Mouse (Mus musculus) left cerebral cortex, postnatal 36 days (tissue): ENCODE results near the gene Sorbs1. TPM values are rescaled to one million over a fixed set of nuclear protein-coding genes. Genes with fewer than 3 reads are reported as not detected.

Experiments
- DNase-seq, 2 experiments: peaks; one replicate each; pipeline ENCODE4 v3.0.0; 2021 to 2022; ENCODE audit warnings: low spot score in 2 of 2, mixed read lengths in 1 of 2
- intact Hi-C: fragments of 180-260 bp; cut with DNase I; formaldehyde crosslinking; loops from one replicate; pipeline ENCODE4 v1.15.1; 2025
- total RNA-seq, 2 experiments: library from RNA; stranded (reverse); gene quantifications; 2 replicates each; pipeline ENCODE4 v1.2.3; 2021

The Sorbs1 gene
- total RNA-seq, 2 experiments from 2014 or later = 111 to 167 TPM

DNA sequence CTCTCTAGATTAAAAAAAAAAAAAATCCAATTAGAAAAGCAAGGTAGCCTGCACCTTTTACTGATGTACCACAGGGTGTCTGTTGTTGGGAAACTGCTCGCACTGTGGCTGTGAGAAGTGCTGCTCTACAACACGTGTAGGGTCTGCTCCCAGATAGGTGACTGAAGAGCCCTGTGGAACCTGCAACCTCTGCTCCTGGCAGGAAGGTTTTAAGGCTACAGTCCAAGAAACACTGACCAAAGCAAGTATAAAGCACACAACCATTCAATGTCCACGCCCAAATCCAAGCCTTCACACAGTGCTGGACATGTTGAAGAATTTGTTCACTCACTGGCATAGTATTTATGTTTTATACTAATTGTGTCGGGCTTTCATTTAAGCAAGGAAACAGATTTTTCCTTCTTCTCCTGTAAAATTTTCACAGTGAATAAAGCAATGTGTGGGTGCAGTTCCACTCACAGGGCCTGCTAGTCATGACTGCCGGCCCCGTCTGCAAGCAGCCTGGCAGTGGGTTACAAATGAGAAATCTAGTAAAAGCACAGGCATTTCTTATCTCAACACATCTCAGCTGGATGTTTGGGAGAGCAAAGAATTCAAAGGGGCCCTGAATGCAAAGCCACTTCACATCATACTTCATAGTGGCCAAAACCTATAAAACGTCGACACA is 96.3 kb downstream of the Sorbs1 start:
- DNase-seq = no peak
- intact Hi-C loops = no loop called here

DNA sequence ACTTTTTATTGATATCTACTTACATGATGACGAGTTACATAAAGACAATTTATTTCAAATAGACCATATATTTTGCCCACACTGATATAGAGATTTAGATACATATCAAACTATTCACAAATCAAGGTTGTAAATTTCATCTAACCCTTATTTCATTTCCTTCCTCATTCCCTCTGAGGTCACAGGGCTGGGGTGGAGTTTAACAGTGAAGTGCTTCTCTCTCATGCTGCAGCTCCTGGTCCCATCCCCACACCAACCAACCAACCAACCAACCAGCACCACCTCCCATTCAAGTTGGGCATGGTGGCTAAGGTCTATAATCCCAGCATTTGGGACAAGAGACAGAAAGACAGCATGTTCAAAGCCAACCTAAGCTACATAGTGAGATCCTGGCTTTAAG is 97.9 kb downstream of the Sorbs1 start:
- intact Hi-C loops = no loop called here
- no peak for DNase-seq

DNA sequence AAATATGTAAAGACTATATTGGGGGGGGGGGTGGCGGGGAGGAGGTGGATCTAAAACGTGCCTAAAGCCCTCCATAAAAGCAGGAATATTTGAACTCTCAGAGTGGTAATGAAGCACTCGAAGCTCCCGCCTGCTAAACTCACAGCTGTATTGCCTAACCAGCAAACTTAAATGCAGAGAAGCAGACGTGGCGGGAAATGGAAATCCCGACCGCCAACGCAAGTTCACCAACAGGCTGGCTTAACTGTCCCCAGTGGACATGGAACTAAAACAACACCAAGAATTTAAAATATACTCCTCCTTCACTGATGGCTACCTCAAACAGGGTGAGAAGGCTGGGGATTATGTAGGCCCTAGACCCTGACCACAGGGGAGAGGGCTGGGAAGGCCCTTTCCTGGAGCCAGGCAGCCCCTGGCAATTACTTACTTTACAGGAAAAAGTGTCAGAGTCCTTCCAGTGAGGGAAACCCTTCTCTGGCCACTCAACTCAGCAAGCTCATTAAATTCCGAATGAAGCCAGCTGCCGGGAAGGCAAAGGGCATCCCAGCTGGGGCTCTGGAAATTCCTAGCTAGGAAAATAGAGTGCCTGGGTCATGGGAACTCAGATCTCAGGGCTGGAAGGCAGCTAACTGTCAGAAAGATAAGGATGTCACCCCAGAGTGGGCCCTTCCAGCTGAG is 98.6 kb downstream of the Sorbs1 start:
- DNase-seq = no peak
- intact Hi-C loops = no loop called here

DNA sequence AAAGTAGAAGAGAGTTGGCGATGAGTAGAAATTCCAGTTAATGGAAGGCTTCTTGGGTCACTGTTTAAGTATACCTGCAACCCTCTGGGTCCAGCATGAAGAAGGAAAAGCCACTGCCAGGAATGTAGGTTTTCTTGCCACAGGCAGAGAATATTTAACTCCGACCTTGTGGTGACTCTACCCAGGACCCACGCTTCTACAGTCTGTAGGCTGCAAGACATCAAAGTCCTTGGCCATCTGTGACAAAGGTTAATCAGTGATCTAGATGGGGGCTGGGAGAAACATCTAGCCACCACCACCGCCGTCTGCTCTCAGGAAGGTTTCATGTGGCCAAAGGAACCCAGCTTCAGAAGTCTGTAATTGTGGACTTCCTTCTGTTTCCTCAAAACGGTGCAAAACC is 99.2 kb downstream of the Sorbs1 start:
- intact Hi-C loops = no loop called here
- no peak for DNase-seq

DNA sequence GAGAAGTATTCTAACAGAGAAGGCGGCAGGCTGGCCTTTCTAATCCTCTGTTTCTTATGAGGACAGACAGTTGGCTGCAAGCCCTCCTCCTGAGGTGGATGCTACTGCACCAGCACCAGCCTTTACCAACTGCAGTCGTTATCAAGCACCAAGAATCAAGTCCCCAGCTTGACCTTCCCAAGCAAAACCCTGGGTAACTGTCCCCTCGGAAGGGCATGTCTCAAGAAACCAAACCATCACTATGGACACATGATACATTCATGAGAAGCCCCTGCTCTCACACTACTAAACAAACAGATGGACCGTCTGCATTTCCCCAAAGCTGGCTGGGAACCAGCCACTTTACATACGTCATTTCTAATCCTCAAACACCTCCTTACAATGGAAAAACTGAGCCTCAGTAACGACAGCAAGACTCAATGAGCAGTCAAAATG is 102.2 kb downstream of the Sorbs1 start:
- no peak for DNase-seq
- intact Hi-C loops = no loop called here

DNA sequence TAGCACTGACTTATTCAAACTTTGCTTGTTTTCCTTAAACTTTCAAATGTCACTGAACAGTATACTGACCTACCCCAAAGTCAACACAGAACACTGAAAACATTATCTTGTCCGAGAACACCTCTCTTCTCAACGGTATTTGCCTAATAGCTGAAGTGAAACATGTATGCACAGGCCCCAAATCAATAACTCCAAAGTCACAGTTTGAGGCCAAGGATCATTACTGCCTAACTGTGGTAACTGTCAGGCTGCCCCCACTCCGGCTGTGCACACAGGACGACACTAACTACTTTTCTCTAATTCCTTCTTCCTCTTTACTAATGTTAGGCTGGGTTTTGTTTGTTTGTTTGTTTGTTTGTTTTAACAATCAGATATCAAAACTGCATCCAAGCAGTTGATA is 103.1 kb downstream of the Sorbs1 start:
- DNase-seq = no peak
- intact Hi-C loops = no loop called here

DNA sequence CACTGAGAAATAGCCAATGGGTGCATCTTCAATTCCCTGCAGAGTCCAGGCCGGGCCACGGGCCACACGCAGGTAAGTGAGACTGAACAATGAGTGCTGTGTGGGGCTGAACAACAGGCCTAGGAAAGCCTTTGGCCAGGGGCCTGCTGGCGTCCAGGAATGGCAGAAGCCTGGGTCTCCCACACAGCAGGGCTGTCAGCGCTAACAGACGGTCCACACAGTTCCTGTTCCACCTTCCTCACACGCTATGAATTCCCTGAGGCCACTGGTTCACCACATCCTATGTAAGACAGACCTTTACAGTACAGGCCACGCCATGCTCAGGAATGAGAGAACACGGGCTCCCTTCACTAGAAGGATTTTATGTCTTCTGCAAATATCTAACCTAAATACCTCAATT is 103.5 kb downstream of the Sorbs1 start:
- intact Hi-C loops = no loop called here

DNA sequence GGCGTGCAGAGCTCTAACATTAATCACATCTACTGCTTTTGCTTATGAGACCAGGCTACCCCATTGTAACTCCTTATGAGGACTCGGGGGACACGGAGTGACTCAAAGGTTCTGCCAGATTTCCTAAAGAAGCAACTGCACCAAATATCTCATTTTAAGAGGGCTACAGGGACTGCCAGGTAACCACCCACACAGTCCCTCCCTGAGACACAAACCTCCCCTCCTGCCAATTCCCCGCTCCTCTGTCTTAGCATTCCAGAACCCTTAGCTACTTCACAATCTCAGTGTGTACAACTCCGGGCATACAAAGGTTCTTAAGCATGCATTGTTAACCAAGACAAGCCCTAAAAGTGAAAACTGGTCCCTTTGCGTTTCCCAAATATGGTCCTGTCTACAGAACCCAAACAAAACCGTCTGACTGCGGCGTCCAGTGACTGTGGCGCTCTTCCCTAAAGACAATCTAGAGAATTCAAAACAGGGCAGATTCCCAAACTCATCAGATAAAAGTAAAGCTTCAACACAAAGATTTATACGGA is 104.0 kb downstream of the Sorbs1 start:
- no peak for DNase-seq
- intact Hi-C loops = no loop called here

More for the DNA sequence above, 103.5 kb downstream of the Sorbs1 start:
- no peak for DNase-seq

DNA sequence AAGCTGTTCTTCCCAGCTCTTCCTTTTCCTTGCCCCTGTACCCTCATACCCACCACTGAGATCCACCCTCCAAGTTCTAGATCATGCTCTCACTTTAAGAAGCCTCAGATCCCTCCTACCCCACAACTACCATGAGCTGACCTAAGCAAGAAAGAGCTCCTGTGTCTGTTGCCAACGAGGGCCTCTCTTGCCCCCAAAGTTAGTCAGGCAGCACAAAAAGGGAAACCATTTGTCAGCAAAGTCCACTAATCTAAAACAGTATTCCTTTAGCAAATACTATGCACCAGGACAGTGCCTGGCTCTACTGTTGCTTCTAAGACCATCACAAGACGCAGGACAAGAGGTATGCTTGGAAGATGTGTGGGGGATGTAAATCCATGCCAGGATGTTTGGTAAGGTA is 106.4 kb downstream of the Sorbs1 start:
- intact Hi-C loops = no loop called here
- no peak for DNase-seq

DNA sequence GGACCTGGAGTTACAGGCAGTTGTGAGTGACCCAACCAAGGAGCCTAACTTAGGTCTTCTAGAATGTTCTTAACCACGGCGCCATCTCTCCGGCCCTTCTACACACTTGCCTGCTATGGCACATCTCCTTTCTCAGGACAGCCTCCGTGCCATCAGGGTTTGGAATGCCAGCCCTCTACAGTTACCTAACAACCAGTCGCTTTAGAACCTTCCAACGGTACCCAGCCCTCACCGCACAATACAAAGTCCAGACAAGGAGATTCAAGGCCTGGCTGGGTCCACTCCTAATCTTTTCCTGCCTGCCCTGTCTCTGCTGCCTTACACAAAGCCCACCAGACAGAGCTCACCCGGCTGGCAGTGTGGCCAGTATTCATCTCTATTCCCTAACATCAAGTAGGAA is 106.9 kb downstream of the Sorbs1 start:
- DNase-seq = no peak
- intact Hi-C loops = no loop called here

DNA sequence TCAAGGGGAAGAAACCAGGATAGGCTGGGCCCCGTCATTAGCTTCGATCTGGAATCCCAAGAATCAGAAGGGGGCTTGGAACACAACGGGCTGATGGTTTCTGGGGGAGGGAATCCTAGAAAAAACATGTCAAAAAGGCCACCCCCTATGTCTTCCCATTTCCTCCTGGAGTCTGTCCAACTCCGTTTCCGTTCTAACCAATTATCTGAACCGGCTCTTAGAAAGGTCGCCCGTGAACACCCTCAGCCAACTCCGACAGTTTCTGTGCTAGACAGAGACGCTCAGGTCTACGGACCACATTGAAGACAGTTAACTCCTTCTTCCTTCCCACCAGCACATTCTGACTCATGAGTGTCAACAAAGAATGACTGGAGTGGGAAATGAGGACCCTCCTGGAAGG is 107.8 kb downstream of the Sorbs1 start:
- DNase-seq = no peak

DNA sequence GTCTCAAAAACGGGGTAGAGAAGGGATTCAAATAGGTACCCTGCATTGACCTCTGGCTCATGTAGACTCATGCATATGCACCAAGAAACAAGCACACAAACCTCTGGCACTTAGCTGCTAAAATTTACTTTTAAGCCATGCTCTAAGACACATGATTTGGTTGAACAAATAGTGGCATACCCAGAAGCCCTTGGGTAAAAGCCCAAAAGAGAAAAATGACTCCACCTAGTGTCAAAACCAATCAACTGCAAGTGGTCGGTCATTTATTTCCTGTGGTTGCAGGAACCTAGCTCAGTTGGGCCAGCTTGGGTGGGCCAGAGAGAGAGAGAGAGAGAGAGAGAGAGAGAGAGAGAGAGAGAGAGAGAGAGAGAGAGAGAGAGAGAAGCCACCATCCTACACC is 109.0 kb downstream of the Sorbs1 start:
- intact Hi-C loops = no loop called here
- no peak for DNase-seq

More for the DNA sequence above, 107.8 kb downstream of the Sorbs1 start:
- intact Hi-C loops = no loop called here

DNA sequence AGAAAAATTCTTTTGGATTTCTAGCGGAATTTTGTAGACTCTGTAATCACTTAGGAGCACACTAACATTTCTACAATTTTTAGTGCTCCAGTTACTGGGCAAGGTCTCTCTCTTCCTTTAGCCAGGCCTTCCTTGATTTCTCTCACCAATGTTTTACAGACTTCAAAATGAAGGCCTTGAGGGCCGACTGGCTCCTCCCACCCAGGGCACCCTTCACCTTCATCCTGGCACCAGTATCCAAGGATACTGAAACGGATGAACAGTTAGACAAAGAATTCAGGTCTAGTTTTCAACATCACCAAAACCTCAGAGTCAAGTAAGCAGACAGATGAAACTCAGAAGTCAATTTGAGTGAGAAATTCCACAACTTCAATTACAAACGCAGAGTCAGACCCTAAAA is 109.6 kb downstream of the Sorbs1 start:
- no peak for DNase-seq
- intact Hi-C loops = no loop called here

DNA sequence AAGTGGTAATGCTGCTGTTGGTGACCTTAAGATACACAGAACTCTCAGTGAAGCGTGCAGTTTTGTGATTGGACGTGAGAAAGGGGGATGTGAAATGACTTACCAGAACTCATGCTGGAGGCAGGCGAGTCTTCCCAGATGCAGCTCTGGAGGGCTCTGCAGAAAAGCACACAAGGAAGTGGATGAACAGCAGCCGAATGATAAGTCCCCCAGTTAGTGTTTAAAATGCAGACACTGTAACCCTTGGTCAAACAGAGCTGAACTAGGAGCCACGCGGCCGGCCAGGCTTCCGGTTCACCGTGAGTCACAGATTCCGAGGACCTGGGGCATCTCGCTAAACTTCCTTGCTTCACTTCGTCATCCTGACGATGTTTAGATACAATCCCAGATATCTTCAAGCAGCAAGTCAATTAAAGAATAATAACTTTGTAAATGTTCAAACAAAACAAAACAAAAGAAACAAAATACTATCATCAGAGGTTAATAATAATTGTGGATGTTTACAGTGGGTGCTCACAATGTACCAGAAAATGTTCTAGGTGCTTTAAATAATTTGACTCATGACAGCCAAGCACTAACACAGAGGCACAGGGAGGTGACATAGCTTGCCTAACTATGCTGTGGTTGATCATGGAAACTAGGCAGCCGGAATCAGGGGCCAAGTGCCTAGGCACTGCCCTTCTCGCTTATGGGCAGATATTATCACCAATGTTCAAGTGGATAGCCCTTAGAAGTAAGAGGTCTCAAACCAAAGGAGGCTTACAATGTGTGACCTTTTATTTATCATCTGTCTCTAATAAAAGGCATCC is 111.2 kb downstream of the Sorbs1 start:
- intact Hi-C loops = no loop called here
- no peak for DNase-seq

DNA sequence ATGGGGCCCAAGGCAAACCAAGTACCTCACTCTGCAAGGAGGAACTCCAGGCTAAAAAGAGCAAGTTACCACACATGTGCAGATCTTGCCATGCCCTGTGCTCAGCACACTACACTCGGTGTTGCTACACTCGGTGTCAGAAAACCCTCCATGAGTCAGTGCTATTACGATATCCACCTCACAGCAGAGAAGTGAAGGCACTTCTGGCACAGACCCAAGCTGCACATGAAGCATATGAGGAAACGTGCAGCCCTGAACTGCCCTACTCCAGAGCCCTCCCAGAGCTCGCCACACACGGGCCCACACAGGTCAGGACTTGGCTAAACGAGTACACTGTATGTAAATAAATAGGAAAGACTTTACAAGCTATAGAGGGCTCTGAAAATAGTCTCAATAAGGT is 112.4 kb downstream of the Sorbs1 start:
- no peak for DNase-seq

DNA sequence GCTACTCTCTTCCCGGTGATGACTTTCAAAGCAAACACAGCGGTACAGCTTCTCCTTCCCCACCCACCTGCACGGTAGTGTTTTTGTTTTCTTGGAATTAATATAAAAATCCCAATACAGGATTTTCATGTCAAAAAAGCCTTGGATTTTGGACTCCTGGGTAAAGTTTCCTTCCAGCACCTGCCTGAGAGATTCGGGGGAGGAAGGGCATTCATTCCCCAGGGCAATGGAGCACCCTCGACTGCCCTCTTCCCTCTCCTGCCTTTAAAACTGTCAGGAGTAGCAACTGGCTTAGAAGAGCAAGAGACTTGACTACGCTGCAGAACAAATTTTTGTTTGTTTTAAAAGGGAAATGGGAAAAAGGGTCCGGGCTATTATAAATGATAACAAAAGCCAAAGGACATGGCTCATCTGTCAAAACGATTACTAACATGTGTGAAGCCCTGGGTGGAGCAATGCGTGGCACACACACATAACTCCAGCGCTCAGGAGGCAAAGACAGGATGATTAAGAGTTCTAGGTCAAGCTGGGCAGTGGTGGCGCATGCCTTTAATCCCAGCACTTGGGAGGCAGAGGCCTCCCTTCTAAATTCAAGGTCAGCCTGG is 113.1 kb downstream of the Sorbs1 start:
- no peak for DNase-seq
- intact Hi-C loops = no loop called here

More for the DNA sequence above, 112.4 kb downstream of the Sorbs1 start:
- intact Hi-C loops = no loop called here

DNA sequence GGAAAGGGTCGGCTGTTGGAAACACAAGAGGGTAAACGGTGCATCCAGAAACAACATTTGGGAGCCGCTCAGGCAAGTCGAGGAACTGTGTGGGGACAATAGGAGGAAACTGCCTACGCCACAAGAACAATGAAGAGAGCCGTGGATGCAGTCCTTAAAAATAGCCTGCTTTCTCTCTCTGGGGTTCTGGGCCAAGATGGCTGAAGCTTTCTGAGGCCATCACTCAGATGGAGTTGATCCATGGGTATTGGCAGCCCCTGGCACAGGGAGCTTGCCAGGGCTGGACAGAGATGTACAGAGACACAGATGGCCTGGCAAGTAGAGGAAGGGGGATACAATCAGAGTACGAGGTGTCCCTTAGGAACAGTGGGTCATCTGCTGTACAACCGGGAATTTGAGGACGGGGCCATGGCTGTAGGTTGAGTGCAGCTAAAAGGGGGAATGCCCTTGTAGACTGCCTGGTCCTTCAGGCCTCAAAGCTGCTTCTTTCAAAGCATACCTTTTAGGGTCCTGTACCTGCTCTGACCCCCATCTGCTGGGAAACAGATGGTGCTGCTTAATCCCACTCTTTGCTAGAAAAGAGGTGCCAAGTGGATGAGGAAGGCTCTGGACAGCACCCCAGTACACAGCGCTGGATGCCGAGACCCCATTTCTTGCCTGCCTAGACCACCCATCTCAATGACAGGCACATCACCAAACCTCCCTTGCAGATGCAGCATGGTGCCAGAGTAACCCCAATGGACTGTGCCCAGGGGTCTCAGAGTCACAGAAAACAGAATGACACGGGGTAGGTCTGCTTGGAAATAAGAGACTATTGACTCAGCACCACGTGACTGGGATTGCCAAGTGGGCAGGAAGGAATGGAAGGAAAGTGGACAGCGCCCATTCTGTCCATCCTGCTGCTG is 117.6 kb downstream of the Sorbs1 start:
- no peak for DNase-seq
- intact Hi-C loops = loop anchor here (10.0 kb wide), 1 partner anchor 119 kb away; the partner anchor contains the start of gene Sorbs1

DNA sequence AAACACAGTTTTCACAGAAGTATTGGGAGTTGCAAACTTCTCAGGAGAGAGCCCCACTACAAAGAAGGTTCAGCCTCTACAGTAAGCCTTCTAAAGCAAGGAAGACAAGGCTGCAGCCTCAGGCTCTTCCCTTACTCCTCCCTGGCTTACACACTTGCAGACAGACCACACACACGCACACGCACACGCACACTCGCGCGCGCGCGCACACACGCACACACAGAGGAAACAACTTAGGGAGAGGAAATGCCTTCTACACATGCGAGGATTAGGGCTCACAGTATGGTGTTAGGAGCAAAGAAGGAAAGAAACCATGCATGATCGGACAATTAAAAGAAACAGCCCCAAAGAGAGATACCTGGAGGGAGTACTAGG is 118.3 kb downstream of the Sorbs1 start:
- intact Hi-C loops = loop anchor here (10.0 kb wide), 1 partner anchor 119 kb away; the partner anchor contains the start of gene Sorbs1
- no peak for DNase-seq
